In the genomic region with DNA sequence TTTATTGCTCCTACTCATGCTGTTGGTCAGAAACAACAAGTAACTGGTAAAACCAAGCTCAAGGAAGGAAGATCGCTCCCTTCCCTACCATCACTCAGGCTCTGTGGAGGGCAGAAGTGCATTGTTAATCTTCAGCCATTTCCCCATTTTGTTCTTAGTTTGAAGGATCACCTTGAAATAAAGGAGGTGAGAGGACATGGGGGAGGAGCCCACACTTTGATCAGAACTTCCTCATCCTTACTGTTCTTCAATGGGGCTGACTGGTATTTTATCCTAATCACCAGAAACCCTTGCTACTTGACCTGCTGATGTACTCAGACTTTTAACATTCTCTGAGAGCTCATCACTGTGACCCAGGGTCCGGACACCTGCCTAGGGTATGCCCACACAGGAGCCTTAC, we compare ENCODE assay signal across 23 mouse cellular contexts. TPM values are rescaled to one million over a fixed set of nuclear protein-coding genes. Genes with fewer than 3 reads are reported as not detected.
"Had no signal": no experiment of that assay in that cellular context is flagged by ENCODE, and none has a peak within 500 bp of the region (broad histone marks: within the 10 kb centered on the region; RNA-seq: fewer than 3 reads in every experiment).

No protein-coding gene starts in this region.

- H3K27me3 ChIP-seq: heart, embryonic 12.5 days; hindbrain, embryonic 13.5 days; hindbrain, embryonic 15.5 days; limb, embryonic 12.5 days had no signal

- H3K27ac ChIP-seq: gastrocnemius, adult 2 months; heart, embryonic 10.5 days; hindbrain, embryonic 13.5 days; hindbrain, embryonic 15.5 days; hindbrain, postnatal 0 days; layer of hippocampus, adult 2 months; left cerebral cortex, adult 2 months; limb, embryonic 10.5 days; limb, embryonic 12.5 days had no signal

- H3K9ac ChIP-seq: heart, embryonic 12.5 days; hindbrain, embryonic 13.5 days; hindbrain, embryonic 15.5 days; limb, embryonic 12.5 days had no signal

- DNase-seq: gastrocnemius, adult 2 months; gastrocnemius, postnatal 14 days; gastrocnemius, postnatal 36 days; heart, adult 18-20 months; heart, postnatal 10 days; heart, postnatal 4 days; kidney, adult 11 months; kidney, adult 2 months; kidney, postnatal 10 days; kidney, postnatal 25 days; kidney, postnatal 4 days; liver had no signal

- H3K9me3 ChIP-seq: heart, embryonic 10.5 days; heart, embryonic 12.5 days; hindbrain, embryonic 13.5 days; hindbrain, embryonic 15.5 days; limb, embryonic 10.5 days; limb, embryonic 12.5 days had no signal

- H3K36me3 ChIP-seq: heart, embryonic 10.5 days; heart, embryonic 12.5 days; hindbrain, embryonic 13.5 days; hindbrain, embryonic 15.5 days; limb, embryonic 10.5 days; limb, embryonic 12.5 days had no signal

- H3K4me1 ChIP-seq: heart, embryonic 10.5 days; heart, embryonic 12.5 days; hindbrain, embryonic 13.5 days; hindbrain, embryonic 15.5 days; limb, embryonic 10.5 days; limb, embryonic 12.5 days had no signal

- ATAC-seq: hindbrain, postnatal 0 days; intestine, embryonic 16.5 days had no signal

- H3K4me3 ChIP-seq: gastrocnemius, adult 2 months; heart, embryonic 10.5 days; heart, embryonic 12.5 days; hindbrain, embryonic 13.5 days; hindbrain, embryonic 15.5 days; layer of hippocampus, adult 2 months; left cerebral cortex, adult 2 months; limb, embryonic 10.5 days; limb, embryonic 12.5 days had no signal

RNA-seq across cellular contexts. Expression of gene Spata48, which starts 33.8 kb away (rescaled TPM):
- polyA plus RNA-seq: gonadal fat pad, adult 2 months had no signal
